Mouse (Mus musculus) liver, embryonic 14.5 days (tissue): ENCODE data around the gene Chd2.

ENCODE experiments used
- CTCF ChIP-seq: IDR thresholded peaks from 2 replicates; pipeline ENCODE4 v1.5.1; 2016; ENCODE audit warnings: antibody characterized with exemption, low read depth, control low read depth
- EP300 ChIP-seq: IDR thresholded peaks from 2 replicates; pipeline ENCODE4 v1.6.1; 2016; ENCODE audit warnings: antibody characterized with exemption, low read depth

DNA sequence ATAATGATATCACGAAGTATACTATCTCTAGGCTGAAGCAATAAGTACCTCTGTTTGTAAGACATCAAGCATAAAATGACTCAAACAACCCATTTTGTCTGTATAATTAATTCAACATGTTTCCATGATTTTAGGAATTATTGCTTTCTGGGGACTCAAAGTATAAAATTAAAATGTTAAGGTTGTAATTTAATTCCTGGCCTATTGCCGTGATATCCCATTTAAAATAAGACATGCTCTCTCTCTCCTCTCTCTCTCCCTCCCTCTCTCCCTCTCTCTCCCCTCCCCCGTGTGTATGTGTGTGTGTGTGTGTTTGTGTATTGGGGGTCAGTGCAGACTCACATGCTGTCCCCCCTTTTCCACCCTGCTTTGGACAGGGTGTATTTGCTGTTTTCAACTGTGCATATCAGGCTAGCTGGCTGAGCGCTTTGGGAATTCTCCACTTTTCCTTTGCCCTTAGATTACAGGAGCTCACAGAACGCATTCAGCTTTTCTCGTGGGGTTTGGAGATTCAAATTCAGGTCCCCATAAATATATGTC, 40.3 kb upstream of the Chd2 start:
- TF ChIP-seq CTCF (no peak), EP300 (no peak)
